Mouse (Mus musculus) lung, embryonic 14.5 days (tissue): ENCODE results near the gene Gm9857. TPM values are rescaled to one million over a fixed set of nuclear protein-coding genes. Genes with fewer than 3 reads are reported as not detected.

Experiments
- ATAC-seq: fragments of 200-750 bp; cut with Nextera tagmentation; 2 replicates; pipeline ENCODE4 v1.8.0; 2017; ENCODE audit warnings: mild to moderate bottlenecking, moderate TSS enrichment, moderate library complexity; ENCODE audit not compliant: insufficient read depth
- DNase-seq: peaks from one replicate; pipeline ENCODE4 v3.0.0-alpha.2; 2015
- H3K27ac ChIP-seq: fragments of 300-500 bp; sonication (generic); 2 replicates; pipeline ENCODE4 v1.5.1; 2014; ENCODE audit warnings: low read depth, mild to moderate bottlenecking, moderate library complexity
- H3K27me3 ChIP-seq: fragments of 300-500 bp; sonication (generic); 2 replicates; pipeline ENCODE4 v1.6.1; 2014; ENCODE audit warnings: low read length, control low read depth; ENCODE audit not compliant: insufficient read depth
- H3K36me3 ChIP-seq: fragments of 300-500 bp; sonication (generic); 2 replicates; pipeline ENCODE4 v1.6.1; 2014; ENCODE audit warnings: control low read depth; ENCODE audit not compliant: insufficient read depth
- H3K4me1 ChIP-seq: fragments of 300-500 bp; sonication (generic); 2 replicates; pipeline ENCODE4 v1.6.1; 2014; ENCODE audit warnings: antibody characterized with exemption, control low read depth; ENCODE audit not compliant: insufficient read depth
- H3K4me2 ChIP-seq: fragments of 300-500 bp; sonication (generic); 2 replicates; pipeline ENCODE4 v1.6.1; 2014; ENCODE audit warnings: mild to moderate bottlenecking
- H3K4me3 ChIP-seq: fragments of 300-500 bp; sonication (generic); 2 replicates; pipeline ENCODE4 v1.5.1; 2014; ENCODE audit warnings: low read depth, low read length
- H3K9ac ChIP-seq: fragments of 300-500 bp; sonication (generic); 2 replicates; pipeline ENCODE4 v1.6.1; 2014
- H3K9me3 ChIP-seq: fragments of 300-500 bp; sonication (generic); 2 replicates; pipeline ENCODE4 v1.6.1; 2016; ENCODE audit warnings: low read depth, low read length, control low read depth
- CTCF ChIP-seq: IDR thresholded peaks from 2 replicates; pipeline ENCODE4 v1.5.1; 2016; ENCODE audit warnings: antibody characterized with exemption, low read depth
- WGBS: fragments of 180-500 bp; shearing (Covaris S2); extraction: QIAGEN DNeasy Blood & Tissue Kit; methylation state at CpG from one replicate; pipeline ENCODE4 v1.1.7; 2014; 5-methylcytosine and 5-hydroxymethylcytosine counted together
- polyA plus RNA-seq: library from polyadenylated mRNA; unstranded; fragments of >200 nt; fragmentation: Nextera tagmentation; extraction: Ambion mirVana; gene quantifications from 2 replicates; pipeline ENCODE4 v1.2.1, GENCODE M21; 2014

The Gm9857 gene
- polyA plus RNA-seq, 1 experiment from 2014 or later: not detected

DNA sequence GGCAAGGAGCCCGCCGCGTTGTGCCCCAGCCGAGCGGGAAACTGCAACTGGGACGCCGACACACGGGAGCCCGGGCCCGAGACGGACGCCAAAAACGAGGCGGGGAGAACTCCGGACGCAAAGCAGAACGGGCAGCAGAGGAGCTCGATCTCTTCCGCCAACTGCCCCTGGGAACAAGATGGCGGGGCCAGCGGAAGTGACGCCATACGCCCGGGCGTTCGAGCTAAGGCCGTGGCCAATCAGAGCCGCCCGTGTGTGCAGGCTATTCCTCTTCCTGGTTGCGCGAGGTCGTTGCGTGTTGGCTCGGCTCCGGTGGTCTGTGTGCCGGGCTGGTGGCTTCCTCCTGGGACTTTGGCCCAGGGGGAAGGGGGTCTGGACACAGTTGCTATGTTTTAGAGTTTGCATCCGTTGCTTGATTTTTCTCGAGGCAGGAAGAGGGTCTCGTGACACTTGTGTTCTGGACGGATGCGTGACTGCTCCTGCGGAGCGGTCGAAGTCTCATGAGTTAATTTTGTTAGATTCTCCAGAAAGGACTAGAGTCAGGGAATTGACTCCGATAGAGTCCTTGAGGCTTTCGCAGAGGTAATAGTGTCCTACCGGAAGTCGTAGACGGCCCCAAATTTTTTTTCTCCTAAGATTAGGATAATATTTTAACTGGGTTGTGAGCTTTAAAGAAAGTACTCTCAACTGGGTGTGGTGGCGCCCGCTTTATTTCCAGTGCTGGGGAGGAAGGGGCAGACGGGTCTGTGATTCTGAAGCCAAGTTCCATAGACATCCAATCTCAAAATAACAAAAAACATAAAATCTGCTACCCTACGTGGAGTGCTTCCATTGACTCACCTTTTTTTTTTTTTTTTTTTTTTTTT lies 28.5 kb downstream of the Gm9857 start, which contains the start of gene Prpf38b:
TSS of gene Prpf38b (minus strand) at position 180 of the 866 bp plus-strand sequence.
- H3K36me3 ChIP-seq: peaks cover 21% of the 10 kb centered on the region

DNA sequence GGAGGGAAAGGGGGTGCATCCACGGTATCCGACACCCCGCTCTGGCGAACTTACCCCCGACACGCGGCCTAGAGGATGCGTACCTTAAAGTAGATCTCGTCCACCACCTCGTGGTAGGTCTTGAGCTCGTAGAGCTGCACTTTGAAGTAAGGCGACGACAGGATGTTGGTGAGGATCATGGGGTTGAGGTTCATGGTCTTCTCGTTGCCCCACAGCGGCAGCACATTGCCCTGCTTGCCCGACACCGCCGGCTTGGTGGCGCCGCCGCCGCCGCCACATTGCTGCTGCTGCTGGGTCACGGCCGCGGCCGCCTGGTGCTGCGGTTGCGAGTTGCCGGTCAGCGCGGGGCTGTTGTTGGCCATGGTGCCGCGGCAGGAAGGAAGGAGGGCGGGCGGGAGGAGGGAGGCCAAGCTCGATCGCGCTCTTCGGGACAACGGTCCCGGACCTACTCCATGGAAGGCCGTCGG lies 29.1 kb downstream of the Gm9857 start:
- H3K4me2 ChIP-seq: peak overlapping the region; percentile 98
- peak overlapping the region; percentile 93 for H3K9ac ChIP-seq
- ATAC-seq: peak; percentile 87
- H3K4me3 ChIP-seq: peak overlapping the region; percentile 94
- WGBS: under 1% methylated on average over 44 of the region's 44 CpGs
- no peaks in the 10 kb centered on the region for H3K27me3 ChIP-seq
- DNase-seq: peak; percentile 83
- no peaks in the 10 kb centered on the region for H3K9me3 ChIP-seq
- H3K27ac ChIP-seq: peak overlapping the region; percentile 99
- H3K4me1 ChIP-seq: peaks cover 5% of the 10 kb centered on the region
- peaks cover 28% of the 10 kb centered on the region for H3K36me3 ChIP-seq
- TF ChIP-seq CTCF: peak; percentile 56

More for the DNA sequence above, 28.5 kb downstream of the Gm9857 start, which contains the start of gene Prpf38b:
- Histone ChIP-seq H3K9ac (peak within 1 kb of the TSS; percentile 93), H3K9me3 (no peaks in the 10 kb centered on the region), H3K4me1 (peaks cover 5% of the 10 kb centered on the region), H3K27me3 (no peaks in the 10 kb centered on the region), H3K4me3 (peak within 1 kb of the TSS; percentile 94), H3K4me2 (peak within 1 kb of the TSS; percentile 98), H3K27ac (peak within 1 kb of the TSS; percentile 99)
- DNase-seq (peak; percentile 99), ATAC-seq (peak; percentile 100)
- no peak for TF ChIP-seq CTCF
- under 1% methylated on average over 53 of the region's 53 CpGs for WGBS

DNA sequence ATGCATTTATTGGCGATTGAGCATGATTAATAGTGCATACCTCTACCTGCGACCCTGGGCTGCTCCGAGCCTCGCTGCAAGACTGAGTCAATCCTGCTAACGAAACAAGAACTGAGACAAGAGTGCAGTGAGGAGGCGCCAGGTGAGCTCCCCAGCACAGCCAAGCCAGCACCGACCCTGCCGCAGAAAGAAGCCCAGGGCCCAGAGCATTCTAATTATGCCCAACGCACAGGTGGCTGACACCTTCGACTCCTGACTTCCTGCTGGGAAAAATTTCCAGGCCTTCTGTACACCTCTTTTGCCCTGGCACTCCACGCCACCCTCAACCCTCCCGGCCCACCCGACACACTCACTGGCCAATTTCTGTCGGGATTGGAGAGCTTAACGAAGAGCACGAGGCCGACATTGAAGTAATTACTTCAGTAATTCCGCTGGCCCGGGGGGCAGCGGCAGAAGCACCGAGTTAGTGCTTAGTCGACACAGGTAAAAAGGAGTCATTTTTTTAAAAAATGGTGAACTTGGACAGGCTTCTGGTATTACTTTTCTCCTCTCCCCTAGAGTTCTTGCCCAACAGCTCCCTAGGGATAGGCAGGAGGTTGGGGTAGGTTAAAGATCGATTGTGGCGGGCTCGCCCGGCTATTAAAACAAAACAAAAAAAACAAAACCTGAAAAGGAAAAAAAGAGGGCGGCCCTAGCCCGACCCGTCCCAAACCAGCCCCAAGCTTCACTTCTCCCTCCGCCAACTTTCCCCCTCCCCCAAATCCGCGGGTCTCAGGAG lies 29.8 kb downstream of the Gm9857 start:
- Histone ChIP-seq H3K36me3 (peaks cover 34% of the 10 kb centered on the region), H3K4me3 (peak overlapping the region; percentile 94), H3K9ac (peak overlapping the region; percentile 93), H3K27me3 (no peaks in the 10 kb centered on the region), H3K27ac (peak overlapping the region; percentile 99), H3K4me1 (peaks cover 5% of the 10 kb centered on the region), H3K4me2 (peak overlapping the region; percentile 98), H3K9me3 (no peaks in the 10 kb centered on the region)
- no peak for ATAC-seq
- TF ChIP-seq CTCF: no peak
- DNase-seq: peak; percentile 24
- WGBS: under 1% methylated on average over 32 of the region's 32 CpGs

- no peaks in the 10 kb centered on the region for H3K27me3 ChIP-seq
- H3K4me3 ChIP-seq: no peak overlapping the region
- H3K36me3 ChIP-seq: peaks cover 71% of the 10 kb centered on the region
- no peak for ATAC-seq
- no peak for DNase-seq
- no peak for TF ChIP-seq CTCF
- H3K27ac ChIP-seq: no peak overlapping the region
- H3K4me2 ChIP-seq: no peak overlapping the region
- no peak overlapping the region for H3K9ac ChIP-seq
- H3K9me3 ChIP-seq: no peaks in the 10 kb centered on the region
- WGBS: 96% methylated on average over 6 of the region's 6 CpGs
- H3K4me1 ChIP-seq: no peaks in the 10 kb centered on the region
Measured at GRCm38 (mm10) chr3:108902934-108903333, 37.3 kb downstream of the Gm9857 start.

DNA sequence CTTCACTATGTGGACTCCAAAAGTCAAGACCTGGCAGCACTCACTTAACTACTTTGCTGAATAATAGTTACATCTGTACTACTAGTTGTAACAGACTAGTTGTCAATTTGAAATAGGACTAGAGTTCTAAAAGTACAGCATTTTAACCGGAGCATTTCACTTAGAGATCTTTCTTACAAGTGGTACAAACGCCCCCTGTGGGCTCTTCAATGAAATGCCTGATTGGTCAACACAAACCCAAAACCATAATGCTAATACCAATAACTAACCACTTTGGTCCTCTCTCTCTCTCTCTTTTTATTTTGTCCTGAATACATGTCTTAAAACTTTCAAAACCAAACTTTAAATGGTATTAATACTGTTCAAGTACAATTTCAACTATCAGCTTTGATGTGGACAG lies 38.2 kb downstream of the Gm9857 start:
- peaks cover 62% of the 10 kb centered on the region for H3K36me3 ChIP-seq
- no peaks in the 10 kb centered on the region for H3K9me3 ChIP-seq
- TF ChIP-seq CTCF: peak; percentile 36; the same call in 1 of the 2 replicates
- H3K4me2 ChIP-seq: no peak overlapping the region
- WGBS: 50% methylated on average over 2 of the region's 2 CpGs
- ATAC-seq: no peak
- H3K9ac ChIP-seq: no peak overlapping the region
- H3K27ac ChIP-seq: no peak overlapping the region
- peak; percentile 60 for DNase-seq
- no peaks in the 10 kb centered on the region for H3K27me3 ChIP-seq
- H3K4me3 ChIP-seq: no peak overlapping the region
- H3K4me1 ChIP-seq: no peaks in the 10 kb centered on the region

DNA sequence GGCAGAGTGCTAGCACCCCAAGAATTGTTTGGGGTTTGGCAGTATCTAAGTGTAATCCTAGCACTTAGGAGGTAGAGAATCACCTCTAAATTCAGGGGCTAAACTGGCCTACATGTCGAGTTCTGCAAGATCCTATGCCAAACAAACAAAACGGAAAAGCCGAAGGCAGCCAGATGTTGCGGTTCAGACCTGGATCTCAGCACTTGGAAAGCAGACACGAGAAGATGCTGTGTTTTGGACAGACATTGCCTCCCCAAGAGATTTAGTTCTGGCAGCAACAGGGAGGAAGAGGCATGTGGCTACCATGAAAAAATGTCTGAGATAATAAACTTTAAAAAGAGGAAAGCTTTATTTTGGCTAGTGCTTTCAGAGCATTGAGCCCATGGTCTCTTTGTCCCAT lies 39.6 kb downstream of the Gm9857 start:
- no peaks in the 10 kb centered on the region for H3K27me3 ChIP-seq
- H3K9ac ChIP-seq: no peak overlapping the region
- H3K4me3 ChIP-seq: no peak overlapping the region
- WGBS: 70% methylated on average over 5 of the region's 5 CpGs
- peaks cover 49% of the 10 kb centered on the region for H3K36me3 ChIP-seq
- H3K27ac ChIP-seq: no peak overlapping the region
- H3K4me2 ChIP-seq: no peak overlapping the region
- no peaks in the 10 kb centered on the region for H3K9me3 ChIP-seq
- no peak for ATAC-seq
- H3K4me1 ChIP-seq: no peaks in the 10 kb centered on the region
- DNase-seq: no peak
- no peak for TF ChIP-seq CTCF
